Mouse (Mus musculus) megakaryocyte, embryonic 14.5 days (primary cell): ENCODE results near the gene Gm37240.

Experiments
- FLI1 ChIP-seq: IDR thresholded peaks from 2 replicates; pipeline ENCODE4 v1.6.1; 2012; ENCODE audit warnings: low read length, inconsistent platforms, mixed read lengths
- GATA1 ChIP-seq: IDR thresholded peaks from 3 replicates; pipeline ENCODE4 v1.6.1; 2012; ENCODE audit warnings: mixed read lengths, low read length, inconsistent platforms, borderline replicate concordance

GRCm38 (mm10) chr3:84951698-84952097, 935.6 kb downstream of the Gm37240 start:
- TF ChIP-seq FLI1 (no peak), GATA1 (no peak)
